ENCODE assay signal across 8 mouse cellular contexts in genomic region chr4:58934746-58935476, GRCm38 (mm10). TPM values are rescaled to one million over a fixed set of nuclear protein-coding genes. Genes with fewer than 3 reads are reported as not detected.
DNase-seq lines count a peak whose midpoint lies in the region; ATAC-seq and TF ChIP-seq lines count a peak whose summit lies in the region.

No protein-coding gene starts in this region.

- no peak overlapping the region for H3K27ac ChIP-seq in CH12.LX (ENCODE audit: insufficient read depth, low read depth)
- H3K27ac ChIP-seq in heart, adult 2 months, result no peak overlapping the region
- no peak overlapping the region for H3K27ac ChIP-seq in intestine, postnatal 0 days (ENCODE audit: low read depth, low read length)
- H3K27ac ChIP-seq in lung, embryonic 14.5 days (ENCODE audit: low read depth), result no peak overlapping the region

- no peaks in the 10 kb centered on the region for H3K9me3 ChIP-seq in CH12.LX (replicated peaks; ENCODE audit: low read length)
- H3K9me3 ChIP-seq in intestine, postnatal 0 days (ENCODE audit: control insufficient read depth), result no peaks in the 10 kb centered on the region
- no peaks in the 10 kb centered on the region for H3K9me3 ChIP-seq in lung, embryonic 14.5 days (ENCODE audit: low read depth, low read length)

- no peak for TF ChIP-seq EP300 in CH12.LX (IDR thresholded peaks at IDR 0.05; ENCODE audit: low read length)
- TF ChIP-seq EP300 in heart, adult 2 months (IDR thresholded peaks at IDR 0.05; ENCODE audit: insufficient read depth, low read depth, low read length), result no peak

- in situ Hi-C loops in CH12.LX (cut with MboI; ENCODE audit: low pct_ligation_motif_present, low pct_unique_long_range_greater_than_20kb, low sequenced_read_pairs), result no loop called here

- no peak overlapping the region for H3K4me3 ChIP-seq in CH12.LX (replicated peaks in 1 of 3; ENCODE audit: low read depth in 2 of 3, low read length in 2 of 3, poor library complexity in 1 of 3)
- no peak overlapping the region for H3K4me3 ChIP-seq in heart, adult 2 months
- no peak overlapping the region for H3K4me3 ChIP-seq in intestine, postnatal 0 days (ENCODE audit: low read depth, low read length)
- H3K4me3 ChIP-seq in lung, embryonic 14.5 days (ENCODE audit: low read depth, low read length), result no peak overlapping the region

- no peaks in the 10 kb centered on the region for H3K27me3 ChIP-seq in CH12.LX (replicated peaks)
- no peaks in the 10 kb centered on the region for H3K27me3 ChIP-seq in heart, adult 2 months (ENCODE audit: control insufficient read depth, insufficient read depth, low read length)
- H3K27me3 ChIP-seq in intestine, postnatal 0 days (replicated peaks; ENCODE audit: control insufficient read depth, insufficient read depth, low read length), result no peaks in the 10 kb centered on the region
- no peaks in the 10 kb centered on the region for H3K27me3 ChIP-seq in lung, embryonic 14.5 days (ENCODE audit: insufficient read depth, low read length)

- dilution Hi-C loops in CH12.LX (cut with MboI; ENCODE audit: extremely low pct_ligation_motif_present, extremely low pct_unique_long_range_greater_than_20kb, low sequenced_read_pairs), result no loop called here

- no peaks in the 10 kb centered on the region for H3K79me2 ChIP-seq in CH12.LX (replicated peaks; ENCODE audit: control insufficient read depth, extremely low read depth, insufficient read depth, poor library complexity, severe bottlenecking)
- no peaks in the 10 kb centered on the region for H3K79me2 ChIP-seq in heart, adult 2 months (replicated peaks; ENCODE audit: control insufficient read depth, insufficient read depth, low read length)

- TF ChIP-seq POLR2A in CH12.LX (IDR thresholded peaks at IDR 0.05; ENCODE audit: low read depth, low read length), result no peak
- no peak for TF ChIP-seq POLR2A in heart, adult 2 months (IDR thresholded peaks at IDR 0.05; ENCODE audit: insufficient read depth, low read depth, low read length)

- peak; percentile 72 for DNase-seq in embryo, embryonic 10 days (ENCODE audit: low spot score)
- DNase-seq in embryo, embryonic 9.5 days (ENCODE audit: extremely low spot score), result no peak
- DNase-seq in CH12.LX (ENCODE audit: extremely low read depth), result peak; percentile 21
- DNase-seq in cerebellum, adult 9-10 months, result peak; percentile 84
- peak; percentile 42 to 62 for DNase-seq in heart, adult 2 months
- peak; percentile 76 for DNase-seq in lung, embryonic 14.5 days
- DNase-seq in skeletal muscle tissue, adult 2 months (ENCODE audit: low read depth, low spot score), result peak; percentile 76

- peak; percentile 1; the same call in 1 of the 2 replicates for TF ChIP-seq RAD21 in CH12.LX (IDR thresholded peaks at IDR 0.05; ENCODE audit: low read depth, low read length)

- peak; percentile 56; the same call in 1 of the 2 replicates for ATAC-seq in intestine, postnatal 0 days
- ATAC-seq in lung, embryonic 14.5 days (ENCODE audit: insufficient read depth), result peak; percentile 90; the same call in 1 of the 2 replicates

- peak overlapping the region; percentile 39 for H3K4me2 ChIP-seq in CH12.LX (ENCODE audit: insufficient read depth, low read depth, poor library complexity, severe bottlenecking)
- H3K4me2 ChIP-seq in intestine, postnatal 0 days (replicated peaks; ENCODE audit: low read depth), result no peak overlapping the region
- H3K4me2 ChIP-seq in lung, embryonic 14.5 days, result peak overlapping the region; percentile 29; the same call in 1 of the 2 replicates

- intact Hi-C loops in heart, adult 2 months (cut with DNase I), result no loop called here

- H3K36me3 ChIP-seq in CH12.LX (replicated peaks in 1 of 2; ENCODE audit: control insufficient read depth in 1 of 2, insufficient read depth in 1 of 2, low read length in 1 of 2), result no peaks in the 10 kb centered on the region
- no peaks in the 10 kb centered on the region for H3K36me3 ChIP-seq in heart, adult 2 months (ENCODE audit: control insufficient read depth, insufficient read depth, low read length)
- H3K36me3 ChIP-seq in intestine, postnatal 0 days (ENCODE audit: control insufficient read depth, insufficient read depth), result no peaks in the 10 kb centered on the region
- no peaks in the 10 kb centered on the region for H3K36me3 ChIP-seq in lung, embryonic 14.5 days (ENCODE audit: insufficient read depth)

- H3K4me1 ChIP-seq in CH12.LX (ENCODE audit: control insufficient read depth in 1 of 2, insufficient read depth in 2 of 2), result no peaks in the 10 kb centered on the region
- no peaks in the 10 kb centered on the region; the same call in 1 of the 2 replicates for H3K4me1 ChIP-seq in heart, adult 2 months (ENCODE audit: control insufficient read depth, insufficient read depth, low read length)
- H3K4me1 ChIP-seq in intestine, postnatal 0 days (replicated peaks; ENCODE audit: control insufficient read depth, insufficient read depth, low read length), result no peaks in the 10 kb centered on the region
- no peaks in the 10 kb centered on the region for H3K4me1 ChIP-seq in lung, embryonic 14.5 days (ENCODE audit: insufficient read depth)

- no peak overlapping the region for H3K9ac ChIP-seq in CH12.LX (ENCODE audit: insufficient read depth, low read depth)
- H3K9ac ChIP-seq in heart, adult 2 months (ENCODE audit: low read depth, low read length), result no peak overlapping the region
- no peak overlapping the region for H3K9ac ChIP-seq in intestine, postnatal 0 days (ENCODE audit: low read depth, low read length)
- no peak overlapping the region for H3K9ac ChIP-seq in lung, embryonic 14.5 days

- TF ChIP-seq CTCF in CH12.LX (conservative IDR thresholded peaks at IDR 0.05 in 1 of 2, IDR thresholded peaks at IDR 0.05 in 1 of 2; ENCODE audit: low read depth in 2 of 2, low read length in 2 of 2), result peak in 1 of 2 experiments; percentile 47; a peak in 2 of 4 replicates
- peak; percentile 57 for TF ChIP-seq CTCF in heart, adult 2 months (IDR thresholded peaks at IDR 0.05)
- peak; percentile 68 for TF ChIP-seq CTCF in intestine, postnatal 0 days (IDR thresholded peaks at IDR 0.05; ENCODE audit: low read depth)
- peak; percentile 56 for TF ChIP-seq CTCF in lung, embryonic 14.5 days (IDR thresholded peaks at IDR 0.05; ENCODE audit: low read depth)

- WGBS in heart, adult 2 months, result 27% methylated on average over 15 of the region's 15 CpGs
- 26% methylated on average over 15 of the region's 15 CpGs for WGBS in intestine, postnatal 0 days
- 25% methylated on average over 15 of the region's 15 CpGs for WGBS in lung, embryonic 14.5 days

TF ChIP-seq in CH12.LX, 34 proteins besides CTCF, POLR2A, EP300 and RAD21:
- TF ChIP-seq JUND (conservative IDR thresholded peaks at IDR 0.05; ENCODE audit: low read depth, low read length) (no peak), NELFE (IDR thresholded peaks at IDR 0.05; ENCODE audit: low read depth, low read length) (no peak), GABPA (IDR thresholded peaks at IDR 0.05; ENCODE audit: insufficient replicate concordance, low read depth, low read length) (no peak), ZNF384 (IDR thresholded peaks at IDR 0.05; ENCODE audit: low read depth, low read length) (no peak), CHD1 (IDR thresholded peaks at IDR 0.05; ENCODE audit: low read depth, low read length) (no peak), SIN3A (IDR thresholded peaks at IDR 0.05; ENCODE audit: low read length) (no peak), MEF2A (IDR thresholded peaks at IDR 0.05; ENCODE audit: borderline replicate concordance, low read depth, low read length) (no peak), NRF1 (IDR thresholded peaks at IDR 0.05; ENCODE audit: low read depth, low read length) (no peak), USF2 (conservative IDR thresholded peaks at IDR 0.05; ENCODE audit: low read depth, low read length) (no peak), PAX5 (IDR thresholded peaks at IDR 0.05; ENCODE audit: low read length) (no peak)

RNA-seq across cellular contexts. Expression of gene Zkscan16, which starts 8.5 kb away (rescaled TPM):
- total RNA-seq in CH12.LX (2012; rRNA removed) (not detected in 2 replicates), CH12.LX (2014; rRNA removed) (not detected in 2 replicates)
- not detected in 2 replicates for polyA plus RNA-seq in CH12.LX (2012; ENCODE audit: insufficient read length, low read depth)
- total RNA-seq in heart, adult 2 months (2021), result under 1 TPM in 1 of 2 experiments, not detected in 1; 0.14 TPM
- 0.09 TPM in 1 of 2 replicates, not detected in the other for polyA plus RNA-seq in heart, adult 2 months (2012; rRNA removed)
- polyA plus RNA-seq in intestine, postnatal 0 days (2015; fragmentation: Nextera tagmentation; extraction: Ambion mirVana), result 0.04 and 0.12 TPM in 2 replicates
- 0.46 and 0.70 TPM in 2 replicates for polyA plus RNA-seq in lung, embryonic 14.5 days (2014; fragmentation: Nextera tagmentation; extraction: Ambion mirVana)

RNA-seq across cellular contexts. Expression of gene Ecpas, which starts 22.4 kb away (rescaled TPM):
- total RNA-seq in CH12.LX (2012; rRNA removed) (44.2 and 45.2 TPM in 2 replicates), CH12.LX (2014; rRNA removed) (44.2 and 47.5 TPM in 2 replicates)
- polyA plus RNA-seq in CH12.LX (2012; ENCODE audit: insufficient read length, low read depth), result 66.5 and 67.4 TPM in 2 replicates
- total RNA-seq in heart, adult 2 months (2021), result 100 to 1,000 TPM; 182 to 219 TPM
- polyA plus RNA-seq in heart, adult 2 months (2012; rRNA removed), result 16.1 and 41.7 TPM in 2 replicates
- 14.4 and 15.3 TPM in 2 replicates for polyA plus RNA-seq in intestine, postnatal 0 days (2015; fragmentation: Nextera tagmentation; extraction: Ambion mirVana)
- 41.1 and 41.5 TPM in 2 replicates for polyA plus RNA-seq in lung, embryonic 14.5 days (2014; fragmentation: Nextera tagmentation; extraction: Ambion mirVana)

RNA-seq across cellular contexts. Expression of gene Ptgr1, which starts 52.0 kb away (rescaled TPM):
- 6.2 and 7.2 TPM in 2 replicates for total RNA-seq in CH12.LX (2012; rRNA removed)
- total RNA-seq in CH12.LX (2014; rRNA removed), result 2.4 and 2.9 TPM in 2 replicates
- polyA plus RNA-seq in CH12.LX (2012; ENCODE audit: insufficient read length, low read depth), result 4.0 and 4.2 TPM in 2 replicates
- total RNA-seq in heart, adult 2 months (2021), result 1 to 10 TPM; 3.0 to 3.1 TPM
- 1.6 and 2.7 TPM in 2 replicates for polyA plus RNA-seq in heart, adult 2 months (2012; rRNA removed)
- 31.1 and 33.3 TPM in 2 replicates for polyA plus RNA-seq in intestine, postnatal 0 days (2015; fragmentation: Nextera tagmentation; extraction: Ambion mirVana)
- 26.2 and 26.3 TPM in 2 replicates for polyA plus RNA-seq in lung, embryonic 14.5 days (2014; fragmentation: Nextera tagmentation; extraction: Ambion mirVana)

RNA-seq across cellular contexts. Expression of gene Dnajc25, which starts 60.0 kb away (rescaled TPM):
- 2.7 and 3.7 TPM in 2 replicates for total RNA-seq in CH12.LX (2012; rRNA removed)
- total RNA-seq in CH12.LX (2014; rRNA removed), result 3.8 and 4.7 TPM in 2 replicates
- polyA plus RNA-seq in CH12.LX (2012; ENCODE audit: insufficient read length, low read depth), result 7.0 and 7.6 TPM in 2 replicates
- 10 to 100 TPM; 18.1 to 22.1 TPM for total RNA-seq in heart, adult 2 months (2021)
- polyA plus RNA-seq in heart, adult 2 months (2012; rRNA removed), result 5.3 and 7.8 TPM in 2 replicates
- 13.0 and 13.1 TPM in 2 replicates for polyA plus RNA-seq in intestine, postnatal 0 days (2015; fragmentation: Nextera tagmentation; extraction: Ambion mirVana)
- 12.1 and 14.8 TPM in 2 replicates for polyA plus RNA-seq in lung, embryonic 14.5 days (2014; fragmentation: Nextera tagmentation; extraction: Ambion mirVana)
